Mouse (Mus musculus): ENCODE data around the gene Wee2. TPM values are rescaled to one million over a fixed set of nuclear protein-coding genes. Genes with fewer than 3 reads are reported as not detected.

Wee2 gene
- polyA plus RNA-seq, 1 experiment = not detected

- Histone ChIP-seq H3K4me3 (ENCODE audit: low read depth, low read length) (no peak overlapping the region), H3K36me3 (ENCODE audit: control insufficient read depth, insufficient read depth, low read length) (no peaks in the 10 kb centered on the region), H3K4me1 (ENCODE audit: control insufficient read depth, insufficient read depth, insufficient read length, low read length) (peaks cover 13% of the 10 kb centered on the region; the same call in 1 of the 2 replicates), H3K27me3 (ENCODE audit: control insufficient read depth, insufficient read depth, low read length) (no peaks in the 10 kb centered on the region), H3K27ac (ENCODE audit: insufficient read depth, low read depth, low read length) (no peak overlapping the region)
- WGBS = 67% methylated on average over 3 of the region's 3 CpGs
- TF ChIP-seq CTCF (IDR thresholded peaks at IDR 0.05; ENCODE audit: extremely low read depth, insufficient read length, insufficient replicate concordance, low read depth, low read length) (no peak), POLR2A (IDR thresholded peaks at IDR 0.05; ENCODE audit: low read depth, low read length) (no peak)
Observed at GRCm38 (mm10) chr6:40428696-40429095, 10.2 kb upstream of the Wee2 start.

GRCm38 (mm10) chr6:40429521-40429931 is 9.4 kb upstream of the Wee2 start:
- no peak overlapping the region for H3K27ac ChIP-seq (ENCODE audit: insufficient read depth, low read depth, low read length)

GRCm38 (mm10) chr6:40430251-40430650 is 8.6 kb upstream of the Wee2 start:
- no peak for TF ChIP-seq POLR2A (IDR thresholded peaks at IDR 0.05; ENCODE audit: low read depth, low read length)
- no peak for TF ChIP-seq CTCF (IDR thresholded peaks at IDR 0.05; ENCODE audit: extremely low read depth, insufficient read length, insufficient replicate concordance, low read depth, low read length)
- Histone ChIP-seq H3K36me3 (ENCODE audit: control insufficient read depth, insufficient read depth, low read length) (no peaks in the 10 kb centered on the region), H3K4me1 (ENCODE audit: control insufficient read depth, insufficient read depth, insufficient read length, low read length) (peaks cover 15% of the 10 kb centered on the region; the same call in 1 of the 2 replicates), H3K4me3 (ENCODE audit: low read depth, low read length) (no peak overlapping the region), H3K27ac (ENCODE audit: insufficient read depth, low read depth, low read length) (0 out of 2 replicates have a peak overlapping the region, but pooled peaks have one; percentile 4), H3K27me3 (ENCODE audit: control insufficient read depth, insufficient read depth, low read length) (no peaks in the 10 kb centered on the region)
- WGBS = 64% methylated on average over 3 of the region's 3 CpGs

More at GRCm38 (mm10) chr6:40429521-40429931, 9.4 kb upstream of the Wee2 start:
- Histone ChIP-seq H3K4me1 (ENCODE audit: control insufficient read depth, insufficient read depth, insufficient read length, low read length) (peaks cover 15% of the 10 kb centered on the region; the same call in 1 of the 2 replicates), H3K4me3 (ENCODE audit: low read depth, low read length) (no peak overlapping the region), H3K36me3 (ENCODE audit: control insufficient read depth, insufficient read depth, low read length) (no peaks in the 10 kb centered on the region), H3K27me3 (ENCODE audit: control insufficient read depth, insufficient read depth, low read length) (no peaks in the 10 kb centered on the region)
- TF ChIP-seq POLR2A (IDR thresholded peaks at IDR 0.05; ENCODE audit: low read depth, low read length) (no peak), CTCF (IDR thresholded peaks at IDR 0.05; ENCODE audit: extremely low read depth, insufficient read length, insufficient replicate concordance, low read depth, low read length) (no peak)
- 32% methylated on average over 4 of the region's 4 CpGs for WGBS

- Histone ChIP-seq H3K4me1 (ENCODE audit: control insufficient read depth, insufficient read depth, insufficient read length, low read length) (peaks cover 15% of the 10 kb centered on the region; the same call in 1 of the 2 replicates), H3K4me3 (ENCODE audit: low read depth, low read length) (no peak overlapping the region), H3K27ac (ENCODE audit: insufficient read depth, low read depth, low read length) (peak overlapping the region; percentile 85), H3K27me3 (ENCODE audit: control insufficient read depth, insufficient read depth, low read length) (no peaks in the 10 kb centered on the region), H3K36me3 (ENCODE audit: control insufficient read depth, insufficient read depth, low read length) (no peaks in the 10 kb centered on the region)
- TF ChIP-seq CTCF (IDR thresholded peaks at IDR 0.05; ENCODE audit: extremely low read depth, insufficient read length, insufficient replicate concordance, low read depth, low read length) (no peak), POLR2A (IDR thresholded peaks at IDR 0.05; ENCODE audit: low read depth, low read length) (no peak)
- 35% methylated on average over 3 of the region's 3 CpGs for WGBS
Observed at GRCm38 (mm10) chr6:40430878-40431277, 8.0 kb upstream of the Wee2 start.

GRCm38 (mm10) chr6:40431356-40431755 is 7.5 kb upstream of the Wee2 start:
- 21% methylated on average over 4 of the region's 4 CpGs for WGBS
- no peak for TF ChIP-seq CTCF (IDR thresholded peaks at IDR 0.05; ENCODE audit: extremely low read depth, insufficient read length, insufficient replicate concordance, low read depth, low read length)
- TF ChIP-seq POLR2A (IDR thresholded peaks at IDR 0.05; ENCODE audit: low read depth, low read length) = no peak
- H3K36me3 ChIP-seq (ENCODE audit: control insufficient read depth, insufficient read depth, low read length) = no peaks in the 10 kb centered on the region
- peaks cover 18% of the 10 kb centered on the region; the same call in 1 of the 2 replicates for H3K4me1 ChIP-seq (ENCODE audit: control insufficient read depth, insufficient read depth, insufficient read length, low read length)
- no peaks in the 10 kb centered on the region for H3K27me3 ChIP-seq (ENCODE audit: control insufficient read depth, insufficient read depth, low read length)
- H3K4me3 ChIP-seq (ENCODE audit: low read depth, low read length) = no peak overlapping the region
- H3K27ac ChIP-seq (ENCODE audit: insufficient read depth, low read depth, low read length) = peak overlapping the region; percentile 85; the same call in 1 of the 2 replicates

- Histone ChIP-seq H3K36me3 (ENCODE audit: control insufficient read depth, insufficient read depth, low read length) (no peaks in the 10 kb centered on the region), H3K4me1 (ENCODE audit: control insufficient read depth, insufficient read depth, insufficient read length, low read length) (peaks cover 18% of the 10 kb centered on the region; the same call in 1 of the 2 replicates), H3K4me3 (ENCODE audit: low read depth, low read length) (no peak overlapping the region), H3K27ac (ENCODE audit: insufficient read depth, low read depth, low read length) (peak overlapping the region; percentile 18; the same call in 1 of the 2 replicates), H3K27me3 (ENCODE audit: control insufficient read depth, insufficient read depth, low read length) (no peaks in the 10 kb centered on the region)
- TF ChIP-seq CTCF (IDR thresholded peaks at IDR 0.05; ENCODE audit: extremely low read depth, insufficient read length, insufficient replicate concordance, low read depth, low read length) = no peak
- no peak for TF ChIP-seq POLR2A (IDR thresholded peaks at IDR 0.05; ENCODE audit: low read depth, low read length)
Observed at GRCm38 (mm10) chr6:40431812-40432211, 7.1 kb upstream of the Wee2 start.

GRCm38 (mm10) chr6:40432346-40433275 is 6.3 kb upstream of the Wee2 start:
- Histone ChIP-seq H3K27me3 (ENCODE audit: control insufficient read depth, insufficient read depth, low read length) (no peaks in the 10 kb centered on the region), H3K4me3 (ENCODE audit: low read depth, low read length) (no peak overlapping the region), H3K36me3 (ENCODE audit: control insufficient read depth, insufficient read depth, low read length) (no peaks in the 10 kb centered on the region), H3K4me1 (ENCODE audit: control insufficient read depth, insufficient read depth, insufficient read length, low read length) (peaks cover 18% of the 10 kb centered on the region; the same call in 1 of the 2 replicates), H3K27ac (ENCODE audit: insufficient read depth, low read depth, low read length) (peak overlapping the region; percentile 18; the same call in 1 of the 2 replicates)
- TF ChIP-seq POLR2A (IDR thresholded peaks at IDR 0.05; ENCODE audit: low read depth, low read length) = no peak
- TF ChIP-seq CTCF (IDR thresholded peaks at IDR 0.05; ENCODE audit: extremely low read depth, insufficient read length, insufficient replicate concordance, low read depth, low read length) = no peak
- WGBS = 82% methylated on average over 17 of the region's 17 CpGs
